Mouse (Mus musculus) midbrain, embryonic 13.5 days (tissue): ENCODE results near the gene Gphn. TPM values are rescaled to one million over a fixed set of nuclear protein-coding genes. Genes with fewer than 3 reads are reported as not detected.

Experiments used
- polyA plus RNA-seq: library from polyadenylated mRNA; unstranded; fragments of >200 nt; fragmentation: Nextera tagmentation; extraction: Ambion mirVana; gene quantifications from 2 replicates; pipeline ENCODE4 v1.2.1, GENCODE M21; 2015

Gene Gphn
- polyA plus RNA-seq, 1 experiment from 2014 or later, result 38.2 TPM

Other genes starting within 250 kb of the Gphn start
- not detected in 2 replicates for gene Gm6657, start 32.1 kb upstream of the Gphn start, polyA plus RNA-seq